Mouse (Mus musculus) MEL (cell line): ENCODE measurements at regions not wholly inside any gene's neighbourhood (a gene's known extent, or its start where the extent isn't known, plus 50 kb on each side); places are given as distances from the start of the nearest gene placed in this dataset.

Experiments used
- DNase-seq: peaks from one replicate; pipeline ENCODE4 v3.0.0; 2011; ENCODE audit warnings: low read depth, low spot score
- H3K27ac ChIP-seq: 2 replicates; pipeline ENCODE4 v1.5.1; 2012; ENCODE audit warnings: low read depth, mild to moderate bottlenecking, control low read depth, low read length, moderate library complexity; ENCODE audit not compliant: control insufficient read depth
- H3K27me3 ChIP-seq, 2 experiments: fragments of 150-350 bp in 1 of 2; sonication (generic) in 1 of 2; 2 replicates each; pipeline ENCODE4 v1.6.1; 2012; ENCODE audit warnings: low read length in 2 of 2, mild to moderate bottlenecking in 2 of 2, improper control_type of control experiment in 1 of 2, moderate library complexity in 1 of 2; ENCODE audit not compliant: insufficient read depth in 2 of 2, control insufficient read depth in 1 of 2
- H3K36me3 ChIP-seq, 2 experiments: 2 replicates each; pipeline ENCODE4 v1.6.1; 2012 to 2014; ENCODE audit warnings: low read length in 2 of 2, improper control_type of control experiment in 1 of 2, inconsistent platforms in 1 of 2, mild to moderate bottlenecking in 1 of 2; ENCODE audit not compliant: insufficient read depth in 2 of 2, control insufficient read depth in 1 of 2
- H3K4me1 ChIP-seq, 2 experiments: fragments of 150-350 bp in 1 of 2; sonication (generic) in 1 of 2; 2 replicates each; pipeline ENCODE4 v1.6.1; 2012; ENCODE audit warnings: low read length in 2 of 2, improper control_type of control experiment in 1 of 2, mild to moderate bottlenecking in 1 of 2; ENCODE audit not compliant: insufficient read depth in 2 of 2, control insufficient read depth in 1 of 2
- H3K4me3 ChIP-seq, 2 experiments: fragments of 150-350 bp in 1 of 2; sonication (generic) in 1 of 2; 2 replicates each; pipeline ENCODE4 v1.5.1; 2012; ENCODE audit warnings: low read depth in 2 of 2, low read length in 2 of 2, mild to moderate bottlenecking in 2 of 2, moderate library complexity in 2 of 2, control low read depth in 1 of 2, improper control_type of control experiment in 1 of 2; ENCODE audit not compliant: control insufficient read depth in 1 of 2, insufficient read depth in 1 of 2
- H3K79me2 ChIP-seq: 2 replicates; pipeline ENCODE4 v1.6.1; 2012; ENCODE audit warnings: mild to moderate bottlenecking, low read length, moderate library complexity; ENCODE audit not compliant: control insufficient read depth, poor library complexity, insufficient read depth
- H3K9ac ChIP-seq: 2 replicates; pipeline ENCODE4 v1.6.1; 2012; ENCODE audit warnings: low read depth, mild to moderate bottlenecking, control low read depth, low read length, moderate library complexity; ENCODE audit not compliant: control insufficient read depth, poor library complexity, severe bottlenecking
- H3K9me3 ChIP-seq: fragments of 150-350 bp; sonication (generic); replicated peaks from 2 replicates; pipeline ENCODE4 v1.6.1; 2012; ENCODE audit warnings: mild to moderate bottlenecking, low read length, improper control_type of control experiment, moderate library complexity; ENCODE audit not compliant: insufficient read depth
- BHLHE40 ChIP-seq: IDR thresholded peaks from 2 replicates; pipeline ENCODE4 v1.6.1; 2012; ENCODE audit warnings: low read depth, mild to moderate bottlenecking, inconsistent platforms, low read length, improper control_type of control experiment, borderline replicate concordance
- CHD1 ChIP-seq: IDR thresholded peaks from 2 replicates; pipeline ENCODE4 v1.6.1; 2012; ENCODE audit warnings: low read depth, mild to moderate bottlenecking, inconsistent platforms, low read length, improper control_type of control experiment
- CHD2 ChIP-seq: IDR thresholded peaks from 2 replicates; pipeline ENCODE4 v1.6.1; 2011; ENCODE audit warnings: low read length, improper control_type of control experiment
- E2F4 ChIP-seq: IDR thresholded peaks from 2 replicates; pipeline ENCODE4 v1.6.1; 2011; ENCODE audit warnings: low read depth, low read length, improper control_type of control experiment, borderline replicate concordance
- EP300 ChIP-seq, 2 experiments: IDR thresholded peaks; 2 replicates each; pipeline ENCODE4 v1.6.1; 2011; ENCODE audit warnings: improper control_type of control experiment in 2 of 2, low read length in 2 of 2, low read depth in 1 of 2, mild to moderate bottlenecking in 1 of 2
- JUND ChIP-seq: IDR thresholded peaks from 2 replicates; pipeline ENCODE4 v1.6.1; 2011; ENCODE audit warnings: low read depth, mild to moderate bottlenecking, improper control_type of control experiment, low read length
- MAX ChIP-seq: IDR thresholded peaks from 2 replicates; pipeline ENCODE4 v1.6.1; 2011; ENCODE audit warnings: low read length, improper control_type of control experiment
- MXI1 ChIP-seq: IDR thresholded peaks from 2 replicates; pipeline ENCODE4 v1.6.1; 2011; ENCODE audit warnings: mild to moderate bottlenecking, low read depth, low read length, improper control_type of control experiment
- MYB ChIP-seq: IDR thresholded peaks from 2 replicates; pipeline ENCODE4 v1.6.1; 2011; ENCODE audit warnings: mild to moderate bottlenecking, low read depth, low read length, improper control_type of control experiment
- MYC ChIP-seq: IDR thresholded peaks from 2 replicates; pipeline ENCODE4 v1.6.1; 2011; ENCODE audit warnings: low read depth, mild to moderate bottlenecking, low read length, improper control_type of control experiment, moderate library complexity
- NELFE ChIP-seq: IDR thresholded peaks from 2 replicates; pipeline ENCODE4 v1.6.1; 2011; ENCODE audit warnings: low read depth, low read length, improper control_type of control experiment
- NRF1 ChIP-seq: IDR thresholded peaks from 2 replicates; pipeline ENCODE4 v1.6.1; 2014; ENCODE audit warnings: low read depth, mild to moderate bottlenecking, inconsistent platforms, low read length, improper control_type of control experiment, moderate library complexity; ENCODE audit not compliant: poor library complexity, insufficient read depth, severe bottlenecking
- POLR2AphosphoS2 ChIP-seq: IDR thresholded peaks from 2 replicates; pipeline ENCODE4 v1.6.1; 2011; ENCODE audit warnings: low read length, improper control_type of control experiment
- POLR2AphosphoS5 ChIP-seq: IDR thresholded peaks from 2 replicates; pipeline ENCODE4 v1.6.1; 2012; ENCODE audit warnings: low read depth, borderline replicate concordance, mild to moderate bottlenecking, inconsistent platforms, low read length, moderate library complexity, mixed read lengths
- RCOR1 ChIP-seq: IDR thresholded peaks from 2 replicates; pipeline ENCODE4 v1.6.1; 2012; ENCODE audit warnings: low read depth, mild to moderate bottlenecking, inconsistent platforms, low read length, improper control_type of control experiment
- SMC3 ChIP-seq: IDR thresholded peaks from 2 replicates; pipeline ENCODE4 v1.6.1; 2011; ENCODE audit warnings: low read depth, low read length, improper control_type of control experiment
- TAL1 ChIP-seq: IDR thresholded peaks from 2 replicates; pipeline ENCODE4 v1.6.1; 2012; ENCODE audit warnings: mild to moderate bottlenecking, inconsistent platforms, low read length, moderate library complexity, mixed read lengths
- TBP ChIP-seq: IDR thresholded peaks from 2 replicates; pipeline ENCODE4 v1.8.0; 2011; ENCODE audit warnings: low read depth, low read length, improper control_type of control experiment
- TCF12 ChIP-seq: IDR thresholded peaks from 2 replicates; pipeline ENCODE4 v1.6.1; 2014; ENCODE audit warnings: low read depth, mild to moderate bottlenecking, inconsistent platforms, low read length, improper control_type of control experiment, moderate library complexity
- USF2 ChIP-seq, 2 experiments: IDR thresholded peaks; 2 replicates each; pipeline ENCODE4 v1.6.1; 2011 to 2012; ENCODE audit warnings: improper control_type of control experiment in 2 of 2, low read length in 2 of 2, borderline replicate concordance in 1 of 2, inconsistent platforms in 1 of 2, low read depth in 1 of 2, mild to moderate bottlenecking in 1 of 2; ENCODE audit not compliant: insufficient read depth in 1 of 2
- ZC3H11A ChIP-seq: IDR thresholded peaks from 2 replicates; pipeline ENCODE4 v1.6.1; 2012; ENCODE audit warnings: low read depth, mild to moderate bottlenecking, inconsistent platforms, low read length, improper control_type of control experiment
- ZMIZ1 ChIP-seq: IDR thresholded peaks from 2 replicates; pipeline ENCODE4 v1.6.1; 2012; ENCODE audit warnings: low read depth, mild to moderate bottlenecking, inconsistent platforms, low read length, improper control_type of control experiment, moderate library complexity
- ZNF384 ChIP-seq: IDR thresholded peaks from 2 replicates; pipeline ENCODE4 v1.6.1; 2012; ENCODE audit warnings: low read depth, mild to moderate bottlenecking, inconsistent platforms, low read length, improper control_type of control experiment

GRCm38 (mm10) chr12:77986738-77987137 is 207.3 kb upstream of the Gm6657 start:
- Histone ChIP-seq H3K4me3 (no peak overlapping the region), H3K36me3 (no peaks in the 10 kb centered on the region), H3K4me1 (no peaks in the 10 kb centered on the region), H3K27ac (no peak overlapping the region), H3K9ac (no peak overlapping the region), H3K9me3 (no peaks in the 10 kb centered on the region), H3K27me3 (peaks cover 2 to 13% of the 10 kb centered on the region in 2 experiments), H3K79me2 (no peaks in the 10 kb centered on the region)
- DNase-seq = no peak
- TF ChIP-seq EP300 (IDR thresholded peaks at IDR 0.05; ENCODE audit: low read depth in 1 of 2, low read length in 2 of 2) (no peak), BHLHE40 (no peak), CHD1 (no peak), NELFE (no peak), SMC3 (no peak), ZNF384 (no peak), ZC3H11A (no peak), MYC (no peak), JUND (no peak), TBP (no peak), E2F4 (no peak), TCF12 (no peak), CHD2 (no peak), USF2 (IDR thresholded peaks at IDR 0.05; ENCODE audit: borderline replicate concordance in 1 of 2, insufficient read depth in 1 of 2, low read depth in 1 of 2, low read length in 2 of 2) (no peak), TAL1 (no peak), POLR2AphosphoS5 (no peak)

GRCm38 (mm10) chr12:77989766-77990165 is 204.3 kb upstream of the Gm6657 start:
- no peaks in the 10 kb centered on the region for H3K79me2 ChIP-seq
- no peak overlapping the region for H3K9ac ChIP-seq
- TF ChIP-seq NRF1 (no peak), CHD2 (no peak), CHD1 (no peak), ZMIZ1 (no peak), MYB (no peak), POLR2AphosphoS2 (no peak), RCOR1 (no peak), MXI1 (no peak), BHLHE40 (no peak), MAX (no peak), E2F4 (no peak)
- no peak for DNase-seq
- no peaks in the 10 kb centered on the region for H3K36me3 ChIP-seq
- H3K4me3 ChIP-seq = no peak overlapping the region
- H3K27ac ChIP-seq = no peak overlapping the region
- no peaks in the 10 kb centered on the region for H3K4me1 ChIP-seq
- H3K9me3 ChIP-seq = no peaks in the 10 kb centered on the region
- H3K27me3 ChIP-seq = peaks cover 2 to 16% of the 10 kb centered on the region in 2 experiments
